Mouse (Mus musculus) heart, adult 2 months (tissue): ENCODE data around the gene Depdc1b. TPM values are rescaled to one million over a fixed set of nuclear protein-coding genes. Genes with fewer than 3 reads are reported as not detected.

Source experiments
- DNase-seq, 2 experiments: peaks; one replicate each; pipeline ENCODE4 v3.0.0; 2021
- H3K27ac ChIP-seq: fragments of 200-600 bp; 2 replicates; pipeline ENCODE4 v1.8.1; 2022
- H3K27me3 ChIP-seq: fragments of 200-500 bp; 2 replicates; pipeline ENCODE4 v1.6.1; 2012; ENCODE audit warnings: mild to moderate bottlenecking, low read length, inconsistent platforms, mixed read lengths; ENCODE audit not compliant: control insufficient read depth, insufficient read depth
- H3K36me3 ChIP-seq: fragments of 200-500 bp; 2 replicates; pipeline ENCODE4 v1.6.1; 2012; ENCODE audit warnings: low read length, inconsistent platforms; ENCODE audit not compliant: control insufficient read depth, insufficient read depth
- H3K4me1 ChIP-seq: fragments of 200-500 bp; 2 replicates; pipeline ENCODE4 v1.6.1; 2011; ENCODE audit warnings: low read length; ENCODE audit not compliant: control insufficient read depth, insufficient read depth
- H3K4me3 ChIP-seq: fragments of 200-600 bp; 2 replicates; pipeline ENCODE4 v1.8.1; 2022
- H3K79me2 ChIP-seq: fragments of 200-500 bp; replicated peaks from 2 replicates; pipeline ENCODE4 v1.6.1; 2012; ENCODE audit warnings: mild to moderate bottlenecking, inconsistent platforms, low read length, moderate library complexity, mixed read lengths; ENCODE audit not compliant: control insufficient read depth, insufficient read depth
- H3K9ac ChIP-seq: fragments of 200-500 bp; 2 replicates; pipeline ENCODE4 v1.6.1; 2012; ENCODE audit warnings: low read depth, mild to moderate bottlenecking, control low read depth, inconsistent platforms, low read length, mixed read lengths
- CTCF ChIP-seq: fragments of 200-600 bp; IDR thresholded peaks from 2 replicates; pipeline ENCODE4 v1.8.1; 2022; ENCODE audit warnings: antibody characterized with exemption, mild to moderate bottlenecking, moderate library complexity
- EP300 ChIP-seq: fragments of 200-500 bp; IDR thresholded peaks from 2 replicates; pipeline ENCODE4 v1.6.1; 2011; ENCODE audit warnings: low read depth, low read length, control low read depth; ENCODE audit not compliant: insufficient read depth
- POLR2A ChIP-seq: fragments of 200-500 bp; IDR thresholded peaks from 2 replicates; pipeline ENCODE4 v1.6.1; 2011; ENCODE audit warnings: mild to moderate bottlenecking, low read depth, low read length, control low read depth; ENCODE audit not compliant: insufficient read depth
- WGBS: fragments of 180-500 bp; shearing (Covaris S2); methylation state at CpG from one replicate; pipeline ENCODE4 v1.1.7; 2018; 5-methylcytosine and 5-hydroxymethylcytosine counted together
- intact Hi-C: fragments of 180-260 bp; cut with DNase I; formaldehyde crosslinking; loops from one replicate; pipeline ENCODE4 v1.15.1; 2025
- polyA plus RNA-seq: library from polyadenylated mRNA; depleted of rRNA; stranded (reverse); fragments of >200 nt; gene quantifications from 2 replicates; pipeline ENCODE4 v1.2.3, GENCODE M21; 2012
- total RNA-seq, 2 experiments: library from RNA; stranded (reverse); gene quantifications; 2 replicates each; pipeline ENCODE4 v1.2.3; 2021

The Depdc1b gene
- total and polyA plus RNA-seq, 3 experiments = 0.14 to 0.36 (median 0.34) TPM

GRCm38 (mm10) chr13:108290314-108290713 is 25.8 kb upstream of the Depdc1b start:
- intact Hi-C loops = no loop called here
- no peak for DNase-seq
- Histone ChIP-seq H3K4me3 (no peak overlapping the region), H3K36me3 (no peaks in the 10 kb centered on the region), H3K27me3 (0 out of 2 replicates have a peak, but pooled peaks cover 2% of the 10 kb centered on the region), H3K4me1 (no peaks in the 10 kb centered on the region), H3K9ac (no peak overlapping the region), H3K79me2 (no peaks in the 10 kb centered on the region), H3K27ac (no peak overlapping the region)
- WGBS = 86% methylated on average over 4 of the region's 4 CpGs
- no peak for TF ChIP-seq CTCF
- TF ChIP-seq POLR2A = no peak
- no peak for TF ChIP-seq EP300

DNA sequence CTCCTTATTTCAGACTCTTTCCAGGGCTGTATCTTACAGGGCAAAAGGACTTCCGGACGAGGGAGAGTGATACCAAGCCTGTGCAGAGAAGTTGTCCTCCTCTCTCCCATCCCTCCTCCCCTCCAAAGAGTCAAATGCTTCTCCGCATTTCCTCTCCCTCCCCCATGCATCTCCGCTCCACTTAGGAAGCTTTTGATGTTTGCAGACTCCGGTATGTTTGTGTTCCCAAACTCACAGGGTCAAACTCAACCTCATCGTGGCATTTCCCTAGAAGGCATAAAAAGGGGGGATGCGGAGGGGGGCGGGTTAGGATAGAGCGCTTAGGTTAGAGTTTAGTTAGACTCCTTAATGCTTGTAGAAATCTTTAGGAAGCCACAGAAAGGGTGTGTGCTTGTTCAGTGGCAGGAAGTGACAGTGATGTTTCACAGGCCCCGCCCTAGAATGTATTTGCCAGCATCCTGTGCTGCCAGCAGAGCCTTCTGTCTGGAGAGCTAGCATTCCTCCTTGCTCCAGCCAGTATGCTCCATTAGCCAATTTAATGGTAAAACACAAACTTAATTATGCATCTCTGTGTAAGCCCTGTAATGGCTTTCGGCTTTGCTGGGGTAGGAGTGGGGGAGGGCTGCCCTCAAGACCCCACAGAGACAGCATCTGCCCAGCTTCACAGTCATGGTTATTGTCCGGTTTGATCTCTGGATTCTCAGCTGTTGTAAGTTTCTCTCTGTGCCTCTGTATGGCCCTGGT is 18.6 kb upstream of the Depdc1b start:
- Histone ChIP-seq H3K79me2 (no peaks in the 10 kb centered on the region), H3K4me3 (peak overlapping the region; percentile 35), H3K27ac (peak overlapping the region; percentile 23), H3K27me3 (peaks cover 3% of the 10 kb centered on the region; the same call in 1 of the 2 replicates), H3K9ac (no peak overlapping the region), H3K36me3 (no peaks in the 10 kb centered on the region), H3K4me1 (no peaks in the 10 kb centered on the region; the same call in 1 of the 2 replicates)
- DNase-seq = peak; percentile 61 to 67
- 10% methylated on average over 12 of the region's 12 CpGs for WGBS
- 0 out of 2 replicates have a peak, but pooled peaks have one; percentile 22 for TF ChIP-seq POLR2A
- no peak for TF ChIP-seq CTCF
- intact Hi-C loops = no loop called here

- Histone ChIP-seq H3K27ac (no peak overlapping the region), H3K9ac (no peak overlapping the region), H3K36me3 (no peaks in the 10 kb centered on the region), H3K27me3 (peaks cover 3% of the 10 kb centered on the region; the same call in 1 of the 2 replicates), H3K79me2 (no peaks in the 10 kb centered on the region), H3K4me1 (no peaks in the 10 kb centered on the region; the same call in 1 of the 2 replicates), H3K4me3 (no peak overlapping the region)
- intact Hi-C loops = no loop called here
- no peak for DNase-seq
- 53% methylated on average over 5 of the region's 5 CpGs for WGBS
- TF ChIP-seq CTCF (no peak), POLR2A (no peak), EP300 (no peak)
Observed at GRCm38 (mm10) chr13:108298241-108298640, 17.9 kb upstream of the Depdc1b start.

GRCm38 (mm10) chr13:108300346-108300950 is 15.7 kb upstream of the Depdc1b start:
- TF ChIP-seq CTCF = 0 out of 2 replicates have a peak, but pooled peaks have one; percentile 22
- no peak for TF ChIP-seq EP300
- intact Hi-C loops = no loop called here

GRCm38 (mm10) chr13:108301411-108301810 is 14.7 kb upstream of the Depdc1b start:
- H3K79me2 ChIP-seq = no peaks in the 10 kb centered on the region
- 82% methylated on average over 7 of the region's 7 CpGs for WGBS
- no peak overlapping the region for H3K27ac ChIP-seq
- TF ChIP-seq POLR2A (no peak), EP300 (no peak), CTCF (no peak)
- intact Hi-C loops = no loop called here
- DNase-seq = no peak
- H3K36me3 ChIP-seq = no peaks in the 10 kb centered on the region
- no peak overlapping the region for H3K9ac ChIP-seq
- peaks cover 5% of the 10 kb centered on the region for H3K27me3 ChIP-seq
- no peak overlapping the region for H3K4me3 ChIP-seq
- H3K4me1 ChIP-seq = no peaks in the 10 kb centered on the region; the same call in 1 of the 2 replicates

More at GRCm38 (mm10) chr13:108300346-108300950, 15.7 kb upstream of the Depdc1b start:
- Histone ChIP-seq H3K27ac (no peak overlapping the region), H3K79me2 (no peaks in the 10 kb centered on the region), H3K4me3 (no peak overlapping the region), H3K27me3 (peaks cover 5% of the 10 kb centered on the region), H3K4me1 (no peaks in the 10 kb centered on the region; the same call in 1 of the 2 replicates), H3K9ac (no peak overlapping the region), H3K36me3 (no peaks in the 10 kb centered on the region)
- 22% methylated on average over 5 of the region's 5 CpGs for WGBS
- no peak for DNase-seq
